Mouse (Mus musculus): Measurements from ENCODE around the gene Zcchc14. TPM values are rescaled to one million over a fixed set of nuclear protein-coding genes. Genes with fewer than 3 reads are reported as not detected.

Zcchc14 gene
- total and polyA plus RNA-seq, 2 experiments from 2014 or later = 17.4 to 85.8 TPM

DNA sequence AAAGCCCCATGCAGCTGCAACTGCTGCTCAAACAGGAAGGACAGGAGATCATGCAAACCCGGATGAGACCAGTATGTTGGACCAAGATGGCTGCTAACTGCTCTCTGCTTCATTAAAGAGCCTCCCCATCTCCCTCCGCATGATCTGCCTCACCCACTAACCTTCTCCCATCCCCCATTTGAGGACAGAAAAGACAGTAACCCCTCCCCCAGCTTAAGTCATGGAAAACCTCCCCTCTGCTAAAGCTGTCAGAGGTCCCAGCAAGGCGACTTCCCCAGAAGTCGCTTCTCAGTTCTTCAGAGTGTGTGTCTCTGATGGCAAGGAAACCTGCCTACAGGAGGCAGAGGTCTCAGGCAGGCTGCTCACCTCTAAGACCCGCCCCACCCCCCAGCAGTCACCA lies 35.8 kb upstream of the Zcchc14 start:
- DNase-seq = no peak
- TF ChIP-seq CTCF (IDR thresholded peaks at IDR 0.05; ENCODE audit: low read depth) = no peak

DNA sequence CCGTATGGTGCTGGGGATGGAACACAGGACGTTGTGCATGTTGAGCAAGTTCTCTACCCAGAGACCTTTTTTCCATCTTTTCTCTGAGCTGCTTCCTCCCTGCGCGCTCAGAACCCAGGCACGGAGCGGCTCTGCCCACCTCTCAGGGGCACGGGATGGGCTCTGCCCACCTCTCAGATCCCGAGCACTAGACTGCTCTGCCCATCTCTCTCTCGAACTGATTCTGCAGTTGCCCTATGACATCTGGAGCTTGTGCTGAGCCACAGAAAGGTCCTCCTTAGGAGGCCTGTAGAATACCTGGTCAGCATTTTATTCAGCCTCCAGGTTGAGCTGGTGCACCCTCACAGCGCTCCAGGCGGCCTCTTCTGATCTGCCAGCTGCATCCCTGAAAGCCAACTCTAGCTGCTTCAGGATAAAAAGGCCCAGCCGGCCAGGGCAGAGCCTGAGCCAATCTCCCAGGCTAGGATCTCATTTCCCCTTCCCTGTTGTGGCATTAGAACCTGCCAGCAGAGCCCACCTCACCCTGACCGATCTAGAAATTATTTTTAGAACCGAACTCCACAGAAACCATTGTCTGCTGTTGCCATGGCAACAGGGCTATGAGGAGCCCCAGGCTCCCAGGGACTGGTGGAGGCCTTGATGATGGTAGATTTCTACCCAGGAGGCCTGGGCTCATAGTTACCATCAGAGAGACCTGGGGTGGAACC lies 34.9 kb upstream of the Zcchc14 start:
- peak overlapping the region; percentile 92 for H3K27ac ChIP-seq (ENCODE audit: low read depth, low read length)
- no peaks in the 10 kb centered on the region for H3K27me3 ChIP-seq (ENCODE audit: insufficient read depth, low read length)
- no peak overlapping the region for H3K4me2 ChIP-seq (ENCODE audit: low read depth)
- peak; percentile 91 for DNase-seq
- no peaks in the 10 kb centered on the region for H3K36me3 ChIP-seq (ENCODE audit: insufficient read depth)
- H3K9me3 ChIP-seq (ENCODE audit: low read length) = no peaks in the 10 kb centered on the region
- peak; percentile 91 for ATAC-seq
- 42% methylated on average over 14 of the region's 14 CpGs for WGBS
- no peak overlapping the region for H3K4me3 ChIP-seq (ENCODE audit: low read depth, low read length)
- peaks cover 9% of the 10 kb centered on the region for H3K4me1 ChIP-seq (ENCODE audit: insufficient read depth)
- TF ChIP-seq CTCF (IDR thresholded peaks at IDR 0.05; ENCODE audit: low read depth) = peak; percentile 7; the same call in 1 of the 2 replicates
- peak overlapping the region; percentile 44 for H3K9ac ChIP-seq

More for the DNA sequence above, 35.8 kb upstream of the Zcchc14 start:
- H3K9me3 ChIP-seq (ENCODE audit: low read length) = no peaks in the 10 kb centered on the region
- no peaks in the 10 kb centered on the region for H3K27me3 ChIP-seq (ENCODE audit: insufficient read depth, low read length)
- peak overlapping the region; percentile 92 for H3K27ac ChIP-seq (ENCODE audit: low read depth, low read length)
- ATAC-seq = peak; percentile 8; the same call in 1 of the 2 replicates
- no peak overlapping the region for H3K4me3 ChIP-seq (ENCODE audit: low read depth, low read length)
- H3K4me1 ChIP-seq (ENCODE audit: insufficient read depth) = peaks cover 9% of the 10 kb centered on the region
- no peak overlapping the region for H3K9ac ChIP-seq
- no peak overlapping the region for H3K4me2 ChIP-seq (ENCODE audit: low read depth)
- 40% methylated on average over 5 of the region's 5 CpGs for WGBS
- no peaks in the 10 kb centered on the region for H3K36me3 ChIP-seq (ENCODE audit: insufficient read depth)

DNA sequence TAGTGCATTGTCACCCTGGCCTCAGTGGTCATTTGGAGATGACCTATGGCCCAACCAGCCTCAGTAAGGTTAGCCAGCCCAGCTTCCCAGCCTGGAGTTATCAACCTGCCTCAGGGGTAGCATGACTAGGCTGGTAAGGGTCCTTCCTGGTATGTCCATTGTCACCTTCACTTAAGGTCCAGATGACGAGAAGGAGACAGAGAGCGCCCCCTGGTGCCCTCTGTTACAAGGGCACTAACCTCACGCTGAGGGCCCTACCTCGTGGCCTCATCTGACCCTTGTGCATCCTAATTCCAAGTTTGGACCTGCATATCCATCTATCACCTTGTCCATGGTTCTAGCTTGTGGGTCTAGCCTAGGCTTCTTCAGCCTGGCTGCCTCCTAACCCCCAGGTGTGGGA lies 32.7 kb upstream of the Zcchc14 start:
- WGBS = 24% methylated on average over 4 of the region's 4 CpGs
- Histone ChIP-seq H3K4me2 (ENCODE audit: low read depth) (no peak overlapping the region), H3K27ac (ENCODE audit: low read depth, low read length) (no peak overlapping the region), H3K36me3 (ENCODE audit: insufficient read depth) (no peaks in the 10 kb centered on the region), H3K9ac (no peak overlapping the region), H3K9me3 (ENCODE audit: low read length) (no peaks in the 10 kb centered on the region), H3K4me3 (ENCODE audit: low read depth, low read length) (no peak overlapping the region), H3K4me1 (ENCODE audit: insufficient read depth) (peaks cover 9% of the 10 kb centered on the region), H3K27me3 (ENCODE audit: insufficient read depth, low read length) (no peaks in the 10 kb centered on the region)
- peak; percentile 61 for TF ChIP-seq CTCF (IDR thresholded peaks at IDR 0.05; ENCODE audit: low read depth)
- ATAC-seq (no peak), DNase-seq (no peak)

DNA sequence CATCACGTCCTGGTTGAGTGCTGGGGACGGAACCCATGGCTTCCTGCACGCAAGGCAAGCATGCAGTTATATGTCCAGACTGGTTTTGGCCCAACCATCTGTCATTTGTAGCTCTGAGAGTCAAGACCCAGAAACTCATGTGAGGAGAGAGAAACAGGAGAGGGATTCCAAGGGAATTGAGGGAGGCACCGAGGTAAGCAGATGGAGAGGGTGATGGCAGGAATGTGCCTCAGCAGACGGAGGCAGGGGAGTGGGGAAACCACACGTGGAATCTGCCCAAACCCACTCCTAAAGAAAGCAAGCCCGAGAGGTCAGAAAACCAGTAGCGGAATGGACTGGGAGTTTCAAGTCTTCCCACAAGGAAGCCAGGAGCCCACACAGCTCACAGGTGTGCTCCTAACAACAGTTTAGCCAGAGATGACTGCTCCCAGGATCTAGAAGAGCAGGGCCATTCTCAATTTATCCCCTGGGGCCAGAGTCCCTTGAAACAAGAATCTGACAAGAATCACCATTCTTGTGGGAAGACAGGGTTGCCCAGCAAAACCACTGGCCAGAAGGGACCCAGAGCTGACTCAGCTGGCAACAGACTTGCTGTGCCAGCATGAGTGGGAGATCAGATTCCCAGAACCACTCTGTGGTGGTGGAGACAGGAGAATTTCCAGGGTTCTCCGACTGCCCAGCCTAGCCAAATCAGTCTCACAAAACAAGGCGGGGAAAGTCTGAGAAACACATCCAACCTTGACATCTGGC lies 30.6 kb upstream of the Zcchc14 start:
- no peaks in the 10 kb centered on the region for H3K27me3 ChIP-seq (ENCODE audit: insufficient read depth, low read length)
- H3K4me1 ChIP-seq (ENCODE audit: insufficient read depth) = peaks cover 9% of the 10 kb centered on the region
- no peak overlapping the region for H3K9ac ChIP-seq
- ATAC-seq = no peak
- H3K9me3 ChIP-seq (ENCODE audit: low read length) = no peaks in the 10 kb centered on the region
- DNase-seq = no peak
- H3K36me3 ChIP-seq (ENCODE audit: insufficient read depth) = no peaks in the 10 kb centered on the region
- WGBS = 77% methylated on average over 10 of the region's 10 CpGs
- H3K4me2 ChIP-seq (ENCODE audit: low read depth) = no peak overlapping the region
- H3K27ac ChIP-seq (ENCODE audit: low read depth, low read length) = no peak overlapping the region
- H3K4me3 ChIP-seq (ENCODE audit: low read depth, low read length) = no peak overlapping the region
- no peak for TF ChIP-seq CTCF (IDR thresholded peaks at IDR 0.05; ENCODE audit: low read depth)

DNA sequence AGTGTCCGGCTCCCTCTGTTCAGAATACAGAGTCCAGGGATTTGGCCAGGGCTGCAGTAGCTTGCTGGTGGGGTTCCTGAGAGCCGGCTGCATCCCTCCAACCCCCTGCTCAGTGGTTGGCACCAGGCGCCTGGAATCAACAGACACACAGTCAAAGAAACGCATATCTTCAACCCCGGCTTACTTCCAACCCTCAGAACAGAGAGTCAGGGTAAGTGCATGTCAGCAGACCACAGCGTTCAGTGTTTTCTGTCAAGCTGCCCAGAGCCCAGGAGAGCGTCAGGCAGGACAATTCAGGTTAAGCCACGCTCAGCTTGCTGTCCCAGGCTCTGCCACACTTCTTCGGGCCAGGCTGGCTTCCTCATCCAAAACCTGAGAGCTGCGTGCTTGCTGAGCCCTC lies 28.8 kb upstream of the Zcchc14 start:
- no peaks in the 10 kb centered on the region for H3K27me3 ChIP-seq (ENCODE audit: insufficient read depth, low read length)
- H3K4me3 ChIP-seq (ENCODE audit: low read depth, low read length) = no peak overlapping the region
- DNase-seq (no peak), ATAC-seq (no peak)
- 46% methylated on average over 10 of the region's 10 CpGs for WGBS
- no peaks in the 10 kb centered on the region for H3K4me1 ChIP-seq (ENCODE audit: insufficient read depth)
- TF ChIP-seq CTCF (IDR thresholded peaks at IDR 0.05; ENCODE audit: low read depth) = no peak
- H3K27ac ChIP-seq (ENCODE audit: low read depth, low read length) = no peak overlapping the region
- no peak overlapping the region for H3K4me2 ChIP-seq (ENCODE audit: low read depth)
- no peaks in the 10 kb centered on the region for H3K9me3 ChIP-seq (ENCODE audit: low read length)
- H3K36me3 ChIP-seq (ENCODE audit: insufficient read depth) = no peaks in the 10 kb centered on the region
- no peak overlapping the region for H3K9ac ChIP-seq

DNA sequence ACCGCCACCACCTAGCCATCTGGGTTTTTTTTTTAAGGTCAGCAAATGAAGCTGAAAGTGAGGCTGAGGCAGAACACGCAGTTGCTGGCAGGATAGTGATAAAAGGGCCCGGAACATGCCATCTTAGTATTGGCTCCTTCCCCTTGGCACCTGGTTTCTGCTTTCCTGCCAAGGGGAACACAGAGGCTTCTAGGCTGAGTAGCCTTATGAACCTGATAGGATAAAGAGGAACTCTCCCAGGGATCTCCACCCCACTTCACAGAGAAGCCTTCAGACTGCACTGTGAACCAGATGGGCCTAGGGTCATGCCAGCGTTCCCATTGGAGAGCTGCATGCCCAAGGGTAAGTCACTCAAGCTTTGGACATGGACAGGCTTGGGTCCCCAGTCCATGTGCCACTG lies 28.2 kb upstream of the Zcchc14 start:
- Histone ChIP-seq H3K27me3 (ENCODE audit: insufficient read depth, low read length) (no peaks in the 10 kb centered on the region), H3K36me3 (ENCODE audit: insufficient read depth) (no peaks in the 10 kb centered on the region), H3K9ac (no peak overlapping the region), H3K27ac (ENCODE audit: low read depth, low read length) (no peak overlapping the region), H3K4me1 (ENCODE audit: insufficient read depth) (no peaks in the 10 kb centered on the region), H3K4me3 (ENCODE audit: low read depth, low read length) (no peak overlapping the region), H3K4me2 (ENCODE audit: low read depth) (no peak overlapping the region), H3K9me3 (ENCODE audit: low read length) (no peaks in the 10 kb centered on the region)
- 79% methylated on average over 4 of the region's 4 CpGs for WGBS
- DNase-seq (no peak), ATAC-seq (no peak)
- no peak for TF ChIP-seq CTCF (IDR thresholded peaks at IDR 0.05; ENCODE audit: low read depth)

DNA sequence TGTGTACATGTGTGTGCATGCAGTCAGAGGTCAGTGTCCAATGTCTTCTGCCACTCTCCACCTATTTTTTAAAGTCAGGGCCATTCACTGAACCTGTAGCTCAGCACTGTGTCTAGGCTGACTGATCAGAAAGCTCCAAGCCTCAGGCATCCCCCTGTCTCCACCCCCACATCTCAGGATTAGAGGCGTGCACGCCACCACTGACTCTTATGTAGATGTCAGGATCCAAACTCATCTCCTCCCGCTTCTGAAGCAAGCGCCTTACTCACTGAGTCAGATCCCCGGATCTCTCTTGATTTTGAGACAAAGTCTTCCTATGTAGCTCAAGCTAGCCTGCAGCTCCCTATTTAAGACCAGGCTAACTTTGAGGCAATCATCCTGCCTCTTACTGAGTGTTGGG lies 26.0 kb upstream of the Zcchc14 start:
- no peak overlapping the region for H3K4me2 ChIP-seq (ENCODE audit: low read depth)
- H3K9ac ChIP-seq = no peak overlapping the region
- no peak for TF ChIP-seq CTCF (IDR thresholded peaks at IDR 0.05; ENCODE audit: low read depth)
- DNase-seq = no peak
- H3K9me3 ChIP-seq (ENCODE audit: low read length) = no peaks in the 10 kb centered on the region
- H3K4me1 ChIP-seq (ENCODE audit: insufficient read depth) = 0 out of 2 replicates have a peak, but pooled peaks cover under 1% of the 10 kb centered on the region
- H3K27ac ChIP-seq (ENCODE audit: low read depth, low read length) = no peak overlapping the region
- no peaks in the 10 kb centered on the region for H3K36me3 ChIP-seq (ENCODE audit: insufficient read depth)
- H3K4me3 ChIP-seq (ENCODE audit: low read depth, low read length) = no peak overlapping the region
- no peak for ATAC-seq
- WGBS = 73% methylated on average over 5 of the region's 5 CpGs
- H3K27me3 ChIP-seq (ENCODE audit: insufficient read depth, low read length) = no peaks in the 10 kb centered on the region
